8 mouse cellular contexts compared by ENCODE assay signal in genomic region chr1:163910343-163910742, GRCm38 (mm10). TPM values are rescaled to one million over a fixed set of nuclear protein-coding genes. Genes with fewer than 3 reads are reported as not detected.
DNase-seq lines count a peak whose midpoint lies in the region; ATAC-seq and TF ChIP-seq lines count a peak whose summit lies in the region.

No protein-coding gene starts in this region.

- H3K27ac ChIP-seq in forebrain, embryonic 11.5 days (ENCODE audit: low read depth, low read length), result no peak overlapping the region
- no peak overlapping the region for H3K27ac ChIP-seq in forebrain, embryonic 10.5 days
- H3K27ac ChIP-seq in thymus, adult 2 months (ENCODE audit: control insufficient read depth, insufficient read depth, low read length), result no peak overlapping the region
- no peak overlapping the region for H3K27ac ChIP-seq in neural tube, embryonic 14.5 days (ENCODE audit: low read depth, low read length)

- no peak for TF ChIP-seq POLR2A in thymus, adult 2 months (IDR thresholded peaks at IDR 0.05; ENCODE audit: control insufficient read depth, extremely low read depth, insufficient read depth, low read length, poor library complexity)

- no peaks in the 10 kb centered on the region for H3K9me3 ChIP-seq in forebrain, embryonic 11.5 days (ENCODE audit: control insufficient read depth, low read length)
- no peaks in the 10 kb centered on the region for H3K9me3 ChIP-seq in forebrain, embryonic 10.5 days
- H3K9me3 ChIP-seq in neural tube, embryonic 14.5 days (ENCODE audit: control insufficient read depth, low read length), result no peaks in the 10 kb centered on the region

- ATAC-seq in forebrain, embryonic 11.5 days (replicated peaks; ENCODE audit: low FRiP score), result peak; percentile 67; the same call in 1 of the 2 replicates
- peak; percentile 84; the same call in 1 of the 2 replicates for ATAC-seq in erythroblast, adult 5-6 weeks (replicated peaks; ENCODE audit: low FRiP score, poor library complexity, severe bottlenecking)
- 0 out of 2 replicates have a peak, but pooled peaks have one; percentile 63 for ATAC-seq in neural tube, embryonic 14.5 days (ENCODE audit: low read depth)

- no peak overlapping the region for H3K9ac ChIP-seq in forebrain, embryonic 11.5 days (ENCODE audit: low read length)
- no peak overlapping the region for H3K9ac ChIP-seq in neural tube, embryonic 14.5 days (replicated peaks; ENCODE audit: low read depth, low read length)

- no peak for TF ChIP-seq CTCF in thymus, adult 2 months (IDR thresholded peaks at IDR 0.05; ENCODE audit: borderline replicate concordance, control insufficient read depth, extremely low read depth, insufficient read depth, low read length, poor library complexity)

- no peaks in the 10 kb centered on the region for H3K27me3 ChIP-seq in forebrain, embryonic 11.5 days (ENCODE audit: control insufficient read depth, insufficient read depth, low read length)
- H3K27me3 ChIP-seq in forebrain, embryonic 10.5 days (ENCODE audit: poor library complexity, severe bottlenecking), result no peaks in the 10 kb centered on the region
- H3K27me3 ChIP-seq in thymus, adult 2 months (ENCODE audit: control insufficient read depth, insufficient read depth, low read length), result no peaks in the 10 kb centered on the region
- no peaks in the 10 kb centered on the region for H3K27me3 ChIP-seq in neural tube, embryonic 14.5 days (ENCODE audit: control insufficient read depth, insufficient read depth, low read length)

- DNase-seq in forebrain, embryonic 11.5 days (ENCODE audit: low spot score), result no peak
- DNase-seq in forebrain, embryonic 10.5 days (ENCODE audit: extremely low spot score, low spot score), result no peak
- peak; percentile 22 for DNase-seq in thymus, adult 2 months
- no peak for DNase-seq in thymus, adult 18-20 months
- peak; percentile 65 for DNase-seq in kidney, postnatal 14 days
- no peak for DNase-seq in urinary bladder, postnatal 4 days (ENCODE audit: low spot score in 2 of 2)

- 7% methylated on average over 2 of the region's 2 CpGs for WGBS in forebrain, embryonic 11.5 days
- 12% methylated on average over 2 of the region's 2 CpGs for WGBS in forebrain, embryonic 10.5 days
- WGBS in thymus, adult 2 months, result 8% methylated on average over 2 of the region's 2 CpGs
- 10% methylated on average over 2 of the region's 2 CpGs for WGBS in neural tube, embryonic 14.5 days

- no peaks in the 10 kb centered on the region for H3K4me1 ChIP-seq in forebrain, embryonic 11.5 days (replicated peaks; ENCODE audit: control insufficient read depth, insufficient read depth, low read length)
- 0 out of 2 replicates have a peak, but pooled peaks cover 5% of the 10 kb centered on the region for H3K4me1 ChIP-seq in forebrain, embryonic 10.5 days
- H3K4me1 ChIP-seq in thymus, adult 2 months (replicated peaks; ENCODE audit: control insufficient read depth, insufficient read depth, low read length), result no peaks in the 10 kb centered on the region
- H3K4me1 ChIP-seq in neural tube, embryonic 14.5 days (ENCODE audit: control insufficient read depth, insufficient read depth, low read length), result no peaks in the 10 kb centered on the region

- H3K36me3 ChIP-seq in forebrain, embryonic 11.5 days (ENCODE audit: control insufficient read depth, insufficient read depth, low read length), result no peaks in the 10 kb centered on the region
- H3K36me3 ChIP-seq in forebrain, embryonic 10.5 days (replicated peaks), result no peaks in the 10 kb centered on the region
- H3K36me3 ChIP-seq in thymus, adult 2 months (ENCODE audit: control insufficient read depth, insufficient read depth, low read length), result no peaks in the 10 kb centered on the region
- 0 out of 2 replicates have a peak, but pooled peaks cover 4% of the 10 kb centered on the region for H3K36me3 ChIP-seq in neural tube, embryonic 14.5 days (ENCODE audit: control insufficient read depth, insufficient read depth, low read length)

- no peak overlapping the region for H3K4me2 ChIP-seq in forebrain, embryonic 11.5 days (ENCODE audit: low read depth, low read length, severe bottlenecking)
- H3K4me2 ChIP-seq in neural tube, embryonic 14.5 days (ENCODE audit: low read depth, low read length), result no peak overlapping the region

- no peak overlapping the region for H3K4me3 ChIP-seq in forebrain, embryonic 11.5 days (ENCODE audit: low read depth, low read length)
- H3K4me3 ChIP-seq in forebrain, embryonic 10.5 days, result no peak overlapping the region
- H3K4me3 ChIP-seq in thymus, adult 2 months (ENCODE audit: control insufficient read depth, insufficient read depth, low read length), result no peak overlapping the region
- H3K4me3 ChIP-seq in neural tube, embryonic 14.5 days (ENCODE audit: low read depth, low read length), result no peak overlapping the region

RNA-seq across cellular contexts. Expression of gene Scyl3, which starts 18.6 kb away (rescaled TPM):
- 20.1 and 21.3 TPM in 2 replicates for polyA plus RNA-seq in forebrain, embryonic 11.5 days (2014; fragmentation: Nextera tagmentation; extraction: Ambion mirVana)
- polyA plus RNA-seq in forebrain, embryonic 10.5 days (2016; fragmentation: Nextera tagmentation; extraction: Ambion mirVana), result 15.5 and 16.3 TPM in 2 replicates
- 17.0 and 17.6 TPM in 2 replicates for polyA plus RNA-seq in thymus, adult 2 months (2012; rRNA removed)
- 10.9 and 25.9 TPM in 2 replicates for total RNA-seq in erythroblast, adult 5-6 weeks (2015; ENCODE audit: low replicate concordance)
- total RNA-seq in erythroblast, adult 5-6 weeks (2017; ENCODE audit: low replicate concordance), result 6.4 and 6.5 TPM in 2 replicates
- 17.8 and 20.2 TPM in 2 replicates for polyA plus RNA-seq in neural tube, embryonic 14.5 days (2014; fragmentation: Nextera tagmentation; extraction: Ambion mirVana)

Comparison
In these comparisons a context has a peak if more than half of its experiments do, and no peak if none do; other contexts are left out.
1. DNase-seq: peak in thymus, adult 2 months (single experiment) and kidney, postnatal 14 days (single experiment); none in forebrain, embryonic 11.5 days (single experiment), forebrain, embryonic 10.5 days (single experiment), thymus, adult 18-20 months (0 of 2) and urinary bladder, postnatal 4 days (0 of 2).
2. Peak in every context shown above with its lines, with median percentiles within 50 percentile points of each other: ATAC-seq.